Mouse (Mus musculus) kidney, adult 2 months (tissue): ENCODE data around the gene Cd38. TPM values are rescaled to one million over a fixed set of nuclear protein-coding genes. Genes with fewer than 3 reads are reported as not detected.

Source experiments
- DNase-seq: peaks from one replicate; pipeline ENCODE4 v3.0.0; 2021
- H3K27ac ChIP-seq: fragments of 200-500 bp; 2 replicates; pipeline ENCODE4 v1.5.1; 2012; ENCODE audit warnings: low read depth, low read length, control low read depth, inconsistent platforms; ENCODE audit not compliant: insufficient read depth
- H3K27me3 ChIP-seq: fragments of 200-500 bp; replicated peaks from 2 replicates; pipeline ENCODE4 v1.6.1; 2012; ENCODE audit warnings: mild to moderate bottlenecking, moderate library complexity, low read length, inconsistent platforms; ENCODE audit not compliant: control insufficient read depth, insufficient read depth
- H3K36me3 ChIP-seq: fragments of 200-500 bp; 2 replicates; pipeline ENCODE4 v1.6.1; 2012; ENCODE audit warnings: mild to moderate bottlenecking, moderate library complexity, low read length, inconsistent platforms; ENCODE audit not compliant: control insufficient read depth, insufficient read depth
- H3K4me1 ChIP-seq: fragments of 200-500 bp; 2 replicates; pipeline ENCODE4 v1.6.1; 2011; ENCODE audit warnings: low read length; ENCODE audit not compliant: control insufficient read depth, insufficient read depth
- H3K4me3 ChIP-seq: fragments of 200-500 bp; 2 replicates; pipeline ENCODE4 v1.5.1; 2011; ENCODE audit warnings: mild to moderate bottlenecking, low read depth, low read length, control low read depth; ENCODE audit not compliant: insufficient read depth
- CTCF ChIP-seq: fragments of 200-500 bp; conservative IDR thresholded peaks from 2 replicates; pipeline ENCODE4 v1.5.1; 2011; ENCODE audit warnings: low read depth, mild to moderate bottlenecking, control low read depth, low read length, moderate library complexity, mixed read lengths; ENCODE audit not compliant: insufficient read depth, insufficient read length
- POLR2A ChIP-seq: fragments of 200-500 bp; IDR thresholded peaks from one replicate; pipeline ENCODE4 v1.6.1; 2011; ENCODE audit warnings: low read depth, low read length, control low read depth
- WGBS: fragments of 180-500 bp; shearing (Covaris S2); methylation state at CpG from one replicate; pipeline ENCODE4 v1.1.7; 2018; 5-methylcytosine and 5-hydroxymethylcytosine counted together
- polyA plus RNA-seq: library from polyadenylated mRNA; depleted of rRNA; stranded (reverse); fragments of >200 nt; gene quantifications from 2 replicates; pipeline ENCODE4 v1.2.3, GENCODE M21; 2012

Gene Cd38
- polyA plus RNA-seq, 1 experiment = 7.9 TPM

DNA sequence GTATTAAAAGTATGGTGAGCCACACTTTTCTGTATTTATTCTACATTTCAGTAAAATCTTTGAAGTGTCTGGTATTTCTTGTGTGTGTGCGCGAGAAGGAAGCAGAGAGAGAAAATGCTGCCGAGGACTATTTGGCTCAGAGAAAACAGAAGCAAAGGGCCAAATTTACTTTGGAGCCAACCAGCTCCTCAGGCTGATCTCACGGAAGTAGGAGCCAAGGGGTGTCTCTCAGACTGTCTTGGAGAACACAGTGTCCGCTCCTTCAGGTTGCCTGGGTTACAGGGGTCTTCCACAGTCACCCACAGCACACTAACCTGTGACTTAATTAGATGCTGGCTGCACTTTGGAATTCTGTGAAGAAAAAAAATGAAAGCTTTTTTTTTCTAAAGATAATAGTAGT lies 23.3 kb upstream of the Cd38 start:
- WGBS = 59% methylated on average over 5 of the region's 5 CpGs
- H3K4me1 ChIP-seq = no peaks in the 10 kb centered on the region
- no peaks in the 10 kb centered on the region for H3K27me3 ChIP-seq
- no peak for DNase-seq
- no peak for TF ChIP-seq POLR2A
- no peak for TF ChIP-seq CTCF
- no peak overlapping the region for H3K27ac ChIP-seq
- H3K36me3 ChIP-seq = no peaks in the 10 kb centered on the region
- H3K4me3 ChIP-seq = no peak overlapping the region

DNA sequence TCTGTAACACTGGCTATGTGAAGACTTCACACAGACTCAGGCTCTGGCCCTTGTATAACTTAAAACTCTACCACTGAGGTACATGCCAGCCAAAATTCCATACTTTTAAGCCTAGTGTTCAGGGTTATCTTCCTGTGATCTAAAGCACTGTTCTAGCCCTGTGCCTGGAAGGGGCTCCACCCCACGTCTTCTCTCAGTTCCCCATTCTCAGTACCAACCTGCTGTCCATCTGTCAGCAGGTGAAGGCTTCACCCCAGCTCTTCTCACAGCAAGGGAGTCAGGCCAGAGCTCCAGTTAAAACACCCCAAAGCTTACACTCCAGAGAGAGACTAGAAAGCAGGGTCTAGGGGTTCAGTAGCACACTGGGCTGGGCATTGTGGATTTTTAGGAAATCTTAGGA lies 22.7 kb upstream of the Cd38 start:
- DNase-seq = no peak
- Histone ChIP-seq H3K4me3 (no peak overlapping the region), H3K4me1 (no peaks in the 10 kb centered on the region), H3K27ac (no peak overlapping the region), H3K27me3 (no peaks in the 10 kb centered on the region), H3K36me3 (no peaks in the 10 kb centered on the region)
- TF ChIP-seq CTCF (no peak), POLR2A (no peak)
- 71% methylated on average over 1 of the region's 1 CpGs for whole genome bisulfite sequencing

DNA sequence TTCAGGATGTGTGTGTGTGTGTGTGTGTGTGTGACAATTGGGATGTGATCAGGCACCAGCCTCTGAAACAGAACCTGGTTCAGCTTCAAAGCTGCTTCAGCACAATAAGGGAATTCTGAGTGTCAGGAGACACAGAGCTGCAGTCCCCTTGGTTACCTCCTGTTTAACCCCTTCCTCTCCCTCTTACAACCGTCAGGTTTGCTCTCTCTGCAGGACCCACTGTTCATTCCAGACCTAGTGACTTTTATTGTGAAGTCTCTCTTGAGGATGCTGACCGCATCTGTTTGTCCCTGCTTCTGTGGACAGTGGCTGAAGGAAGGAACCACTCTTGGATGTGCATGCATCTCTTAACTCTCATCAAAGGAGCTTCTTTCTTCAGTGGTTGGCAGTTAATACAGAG lies 22.1 kb upstream of the Cd38 start:
- no peaks in the 10 kb centered on the region for H3K27me3 ChIP-seq
- H3K4me1 ChIP-seq = no peaks in the 10 kb centered on the region
- WGBS = 44% methylated on average over 2 of the region's 2 CpGs
- no peak for TF ChIP-seq CTCF
- no peak overlapping the region for H3K27ac ChIP-seq
- no peak overlapping the region for H3K4me3 ChIP-seq
- H3K36me3 ChIP-seq = no peaks in the 10 kb centered on the region
- DNase-seq = no peak

GRCm38 (mm10) chr5:43847555-43847954 lies 20.8 kb upstream of the Cd38 start:
- Histone ChIP-seq H3K36me3 (no peaks in the 10 kb centered on the region), H3K27me3 (no peaks in the 10 kb centered on the region), H3K27ac (no peak overlapping the region), H3K4me3 (no peak overlapping the region), H3K4me1 (no peaks in the 10 kb centered on the region)
- TF ChIP-seq POLR2A (no peak), CTCF (no peak)
- DNase-seq = no peak

- Histone ChIP-seq H3K4me3 (no peak overlapping the region), H3K4me1 (no peaks in the 10 kb centered on the region), H3K27me3 (no peaks in the 10 kb centered on the region), H3K36me3 (no peaks in the 10 kb centered on the region), H3K27ac (no peak overlapping the region)
- DNase-seq = no peak
- 87% methylated on average over 3 of the region's 3 CpGs for WGBS
- no peak for TF ChIP-seq POLR2A
- TF ChIP-seq CTCF = no peak
These were observed 20.1 kb upstream of the Cd38 start for GRCm38 (mm10) chr5:43848275-43848674.

- TF ChIP-seq POLR2A = no peak
- Histone ChIP-seq H3K36me3 (no peaks in the 10 kb centered on the region), H3K4me3 (no peak overlapping the region), H3K27me3 (0 out of 2 replicates have a peak, but pooled peaks cover 1% of the 10 kb centered on the region), H3K4me1 (no peaks in the 10 kb centered on the region), H3K27ac (peak overlapping the region; percentile 34)
- DNase-seq = peak; percentile 38
- WGBS = 67% methylated on average over 11 of the region's 11 CpGs
These were observed 15.1 kb upstream of the Cd38 start for GRCm38 (mm10) chr5:43853096-43853867.

DNA sequence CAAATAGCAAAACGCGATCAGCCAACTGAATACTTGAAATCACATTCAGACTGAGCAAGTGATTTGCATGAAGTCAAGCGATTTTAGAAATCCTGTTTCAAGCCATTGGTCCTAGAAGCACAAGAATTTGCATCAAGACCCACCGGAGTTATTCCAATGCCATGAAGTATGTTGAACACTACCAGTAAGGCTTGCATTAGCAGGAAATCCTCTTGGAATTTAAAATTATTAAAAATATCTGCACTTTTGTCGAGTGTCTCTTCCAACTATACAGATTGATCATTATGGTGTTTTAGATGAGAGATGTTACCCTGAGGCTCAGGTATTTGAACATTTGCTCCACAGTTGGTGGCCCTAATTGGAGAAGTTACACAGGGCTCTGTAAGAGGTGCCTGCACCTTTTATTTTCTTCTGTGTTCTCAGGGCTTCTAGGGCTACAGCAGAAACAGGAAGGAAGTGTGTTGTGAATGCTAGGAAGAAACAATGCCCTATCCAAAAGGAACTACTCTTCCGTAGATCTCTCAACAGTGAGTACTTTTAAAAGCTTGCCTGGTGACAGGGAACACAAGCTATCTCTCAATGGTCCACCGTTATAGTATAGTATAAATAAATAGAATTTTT lies 14.4 kb upstream of the Cd38 start:
- 0 out of 2 replicates have a peak, but pooled peaks cover 1% of the 10 kb centered on the region for H3K27me3 ChIP-seq
- peak; percentile 43 for DNase-seq
- 71% methylated on average over 7 of the region's 7 CpGs for WGBS
- no peaks in the 10 kb centered on the region for H3K36me3 ChIP-seq
- H3K4me3 ChIP-seq = no peak overlapping the region
- peak overlapping the region; percentile 34 for H3K27ac ChIP-seq
- H3K4me1 ChIP-seq = no peaks in the 10 kb centered on the region
- no peak for TF ChIP-seq CTCF
- TF ChIP-seq POLR2A = no peak

GRCm38 (mm10) chr5:43855769-43856168 lies 12.6 kb upstream of the Cd38 start:
- H3K27me3 ChIP-seq = 0 out of 2 replicates have a peak, but pooled peaks cover 1% of the 10 kb centered on the region
- DNase-seq = peak; percentile 69
- 45% methylated on average over 2 of the region's 2 CpGs for WGBS
- H3K27ac ChIP-seq = peak overlapping the region; percentile 80
- no peak for TF ChIP-seq CTCF
- no peak for TF ChIP-seq POLR2A
- H3K4me3 ChIP-seq = no peak overlapping the region
- no peaks in the 10 kb centered on the region for H3K36me3 ChIP-seq
- no peaks in the 10 kb centered on the region for H3K4me1 ChIP-seq
